9 mouse cellular contexts compared by ENCODE assay signal in the genomic region with DNA sequence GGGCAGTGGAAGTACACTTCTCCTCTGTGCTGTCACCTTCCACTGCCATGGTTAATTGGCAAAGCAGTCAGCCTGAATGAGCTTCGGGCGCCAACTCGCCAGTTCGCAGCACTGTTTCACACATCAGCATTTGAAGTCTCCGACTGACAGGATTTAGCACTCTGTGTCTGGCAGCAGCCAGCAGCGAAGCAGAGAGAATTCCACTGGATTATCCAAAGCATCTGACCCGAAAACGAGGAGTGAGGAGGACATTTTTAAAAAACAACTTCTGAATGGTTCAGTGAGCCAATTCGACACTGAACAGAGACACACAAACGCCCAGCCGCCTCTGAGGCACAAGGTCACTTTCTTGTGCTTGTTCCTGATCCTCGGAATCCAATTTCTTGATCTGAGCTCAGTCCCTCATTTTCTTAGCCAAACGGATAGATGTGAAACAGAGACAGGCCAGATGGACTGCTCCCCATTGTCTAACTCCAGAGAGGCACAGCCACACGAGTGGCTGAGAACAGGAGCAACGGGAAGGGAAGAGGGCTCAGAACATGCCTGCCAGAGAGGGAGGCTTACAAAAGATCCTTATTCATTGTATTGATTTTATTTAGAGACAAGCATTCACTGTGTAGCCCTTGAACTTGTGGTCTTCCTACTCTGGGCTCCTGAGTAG.
DNase-seq lines count a peak whose midpoint lies in the region; ATAC-seq lines count a peak whose summit lies in the region.
"Had no signal": no experiment of that assay in that cellular context is flagged by ENCODE, and none has a peak within 500 bp of the region (broad histone marks: within the 10 kb centered on the region; RNA-seq: fewer than 3 reads in every experiment).

No protein-coding gene starts in this region.

- no peak overlapping the region for H3K9ac ChIP-seq in kidney, embryonic 15.5 days
- no peak overlapping the region for H3K9ac ChIP-seq in forebrain, embryonic 13.5 days
- H3K9ac ChIP-seq in neural tube, embryonic 13.5 days = no peak overlapping the region
- H3K9ac ChIP-seq: liver, embryonic 13.5 days had no signal

- no peak for ATAC-seq in kidney, embryonic 15.5 days (replicated peaks; ENCODE audit: low FRiP score)
- peak; percentile 46 for ATAC-seq in forebrain, embryonic 13.5 days
- ATAC-seq in neural tube, embryonic 13.5 days (ENCODE audit: low read depth) = no peak
- ATAC-seq in CD4-positive, CD25-positive, alpha-beta regulatory T cell, adult 4 months = no peak
- ATAC-seq: Patski had no signal

- DNase-seq in kidney, postnatal 36 days = no peak
- DNase-seq in layer of hippocampus, postnatal 14 days (ENCODE audit: low spot score in 2 of 2) = peak; percentile 45 to 76
- no peak for DNase-seq in spleen, postnatal 10 days (ENCODE audit: low spot score in 2 of 2)
- DNase-seq: liver, embryonic 13.5 days had no signal

- 0 out of 2 replicates have a peak overlapping the region, but pooled peaks have one; percentile 12 for H3K4me2 ChIP-seq in kidney, embryonic 15.5 days
- H3K4me2 ChIP-seq in forebrain, embryonic 13.5 days = peak overlapping the region; percentile 37
- no peak overlapping the region for H3K4me2 ChIP-seq in neural tube, embryonic 13.5 days
- H3K4me2 ChIP-seq: liver, embryonic 13.5 days had no signal

- no peaks in the 10 kb centered on the region for H3K27me3 ChIP-seq in kidney, embryonic 15.5 days
- no peaks in the 10 kb centered on the region for H3K27me3 ChIP-seq in forebrain, embryonic 13.5 days
- no peaks in the 10 kb centered on the region for H3K27me3 ChIP-seq in neural tube, embryonic 13.5 days
- H3K27me3 ChIP-seq: liver, embryonic 13.5 days; Patski had no signal

- H3K4me3 ChIP-seq in kidney, embryonic 15.5 days (replicated peaks) = no peak overlapping the region
- H3K4me3 ChIP-seq in forebrain, embryonic 13.5 days = no peak overlapping the region
- H3K4me3 ChIP-seq in neural tube, embryonic 13.5 days = no peak overlapping the region
- H3K4me3 ChIP-seq: liver, embryonic 13.5 days had no signal

- H3K27ac ChIP-seq in kidney, embryonic 15.5 days = peak overlapping the region; percentile 70
- H3K27ac ChIP-seq in forebrain, embryonic 13.5 days = peak overlapping the region; percentile 88
- peak overlapping the region; percentile 30; the same call in 1 of the 2 replicates for H3K27ac ChIP-seq in neural tube, embryonic 13.5 days (replicated peaks)
- H3K27ac ChIP-seq: liver, embryonic 13.5 days had no signal

- H3K4me1 ChIP-seq in kidney, embryonic 15.5 days = peaks cover 45% of the 10 kb centered on the region
- peaks cover 51% of the 10 kb centered on the region for H3K4me1 ChIP-seq in forebrain, embryonic 13.5 days
- peaks cover 37% of the 10 kb centered on the region for H3K4me1 ChIP-seq in neural tube, embryonic 13.5 days (replicated peaks)

- H3K9me3 ChIP-seq in kidney, embryonic 15.5 days (replicated peaks) = no peaks in the 10 kb centered on the region
- no peaks in the 10 kb centered on the region for H3K9me3 ChIP-seq in forebrain, embryonic 13.5 days (replicated peaks)
- no peaks in the 10 kb centered on the region for H3K9me3 ChIP-seq in neural tube, embryonic 13.5 days
- H3K9me3 ChIP-seq: liver, embryonic 13.5 days had no signal

- no peaks in the 10 kb centered on the region for H3K36me3 ChIP-seq in kidney, embryonic 15.5 days
- H3K36me3 ChIP-seq in forebrain, embryonic 13.5 days (ENCODE audit: poor library complexity, severe bottlenecking) = no peaks in the 10 kb centered on the region
- no peaks in the 10 kb centered on the region for H3K36me3 ChIP-seq in neural tube, embryonic 13.5 days
- H3K36me3 ChIP-seq: liver, embryonic 13.5 days had no signal

- WGBS in kidney, embryonic 15.5 days = 34% methylated on average over 15 of the region's 15 CpGs
- WGBS in forebrain, embryonic 13.5 days = 14% methylated on average over 15 of the region's 15 CpGs
- WGBS in neural tube, embryonic 13.5 days = 48% methylated on average over 15 of the region's 15 CpGs

Comparison
In these comparisons a context has a peak if more than half of its experiments do, and no peak if none do; other contexts are left out.
1. H3K27ac ChIP-seq: peak in every context shown above with its lines; median percentile 88 in forebrain, embryonic 13.5 days; 70 in kidney, embryonic 15.5 days; 30 in neural tube, embryonic 13.5 days.
2. DNase-seq: peak in layer of hippocampus, postnatal 14 days (2 of 2); none in kidney, postnatal 36 days (0 of 2) and spleen, postnatal 10 days (0 of 2).